Mouse (Mus musculus) effector memory CD4-positive, alpha-beta T cell, adult 5 months (primary cell): ENCODE measurements around the gene Nicn1. TPM values are rescaled to one million over a fixed set of nuclear protein-coding genes. Genes with fewer than 3 reads are reported as not detected.

Source experiments
- polyA plus RNA-seq: library from polyadenylated mRNA; unstranded; fragments of 100-300 nt; shearing (Covaris generic); gene quantifications from one replicate; pipeline ENCODE4 v1.2.1, GENCODE M21; 2017

Nicn1 gene
- polyA plus RNA-seq, result 1.7 TPM

GRCm38 (mm10) chr9:108290016-108290750 is at the start of gene Nicn1:
Gene Nicn1 (plus strand): TSS chr9:108290429.

GRCm38 (mm10) chr9:108263690-108264190 is 26.5 kb upstream of the Nicn1 start, which contains the start of gene Dag1:
Gene Dag1 (minus strand): TSS chr9:108263958.

GRCm38 (mm10) chr9:108296453-108297355 is 6.5 kb downstream of the Nicn1 start, which contains the start of gene Amt:
Gene Amt (plus strand): TSS chr9:108296853.

GRCm38 (mm10) chr9:108305629-108306520 is 15.6 kb downstream of the Nicn1 start, which contains the start of the genes Rhoa and Tcta:
Gene Rhoa (plus strand): TSS chr9:108306129.
Gene Tcta (minus strand): TSS chr9:108306160.

GRCm38 (mm10) chr9:108338886-108339781 is 48.9 kb downstream of the Nicn1 start, which contains the start of gene Gpx1:
Gene Gpx1 (plus strand): TSS chr9:108338903.

Other genes starting within 250 kb of the Nicn1 start
- 25.0 TPM for gene Gmppb, start 241.2 kb upstream of the Nicn1 start, polyA plus RNA-seq
- gene Amigo3, start 237.3 kb upstream of the Nicn1 start, polyA plus RNA-seq, result 1.4 TPM
- 3.1 TPM for gene Mst1, start 210.0 kb upstream of the Nicn1 start, polyA plus RNA-seq
- 110 TPM for gene Rnf123, start 207.1 kb upstream of the Nicn1 start, polyA plus RNA-seq
- gene Apeh, start 195.8 kb upstream of the Nicn1 start, polyA plus RNA-seq, result 54.4 TPM
- 0.30 TPM for gene Bsn, start 100.0 kb upstream of the Nicn1 start, polyA plus RNA-seq
- gene Dag1, start 26.5 kb upstream of the Nicn1 start, polyA plus RNA-seq, result 11.0 TPM
- gene Amt, start 6.4 kb downstream of the Nicn1 start, polyA plus RNA-seq, result 0.17 TPM
- 424 TPM for gene Rhoa, start 15.7 kb downstream of the Nicn1 start, polyA plus RNA-seq
- 5.3 TPM for gene Tcta, start 15.7 kb downstream of the Nicn1 start, polyA plus RNA-seq
- 260 TPM for gene Gpx1, start 48.5 kb downstream of the Nicn1 start, polyA plus RNA-seq
- 94.4 TPM for gene Usp4, start 57.4 kb downstream of the Nicn1 start, polyA plus RNA-seq
- 0.74 TPM for gene 1700102P08Rik, start 102.4 kb downstream of the Nicn1 start, polyA plus RNA-seq
- gene Ccdc36, start 138.1 kb downstream of the Nicn1 start, polyA plus RNA-seq, result not detected
- gene BC048562, start 146.1 kb downstream of the Nicn1 start, polyA plus RNA-seq, result not detected
- gene Ccdc71, start 170.1 kb downstream of the Nicn1 start, polyA plus RNA-seq, result 27.6 TPM
- 7.3 TPM for gene Klhdc8b, start 171.2 kb downstream of the Nicn1 start, polyA plus RNA-seq
- gene Lamb2, start 189.3 kb downstream of the Nicn1 start, polyA plus RNA-seq, result not detected
- gene Usp19, start 200.2 kb downstream of the Nicn1 start, polyA plus RNA-seq, result 158 TPM
- 74.5 TPM for gene Qars, start 217.3 kb downstream of the Nicn1 start, polyA plus RNA-seq
- 172 TPM for gene Qrich1, start 226.4 kb downstream of the Nicn1 start, polyA plus RNA-seq